Mouse (Mus musculus) lung, embryonic 15.5 days (tissue): ENCODE results near the gene Ccdc40. TPM values are rescaled to one million over a fixed set of nuclear protein-coding genes. Genes with fewer than 3 reads are reported as not detected.

Experiments
- ATAC-seq: fragments of 200-750 bp; cut with Nextera tagmentation; 2 replicates; pipeline ENCODE4 v1.8.0; 2017; ENCODE audit warnings: moderate number of reproducible peaks, borderline replicate concordance; ENCODE audit not compliant: low FRiP score, low TSS enrichment; ENCODE audit errors: extremely low read depth
- H3K27ac ChIP-seq: fragments of 300-500 bp; sonication (generic); 2 replicates; pipeline ENCODE4 v1.5.1; 2015; ENCODE audit warnings: moderate library complexity, mild to moderate bottlenecking, inconsistent platforms
- H3K27me3 ChIP-seq: fragments of 300-500 bp; sonication (generic); 2 replicates; pipeline ENCODE4 v1.6.1; 2015; ENCODE audit warnings: inconsistent platforms
- H3K36me3 ChIP-seq: fragments of 300-500 bp; sonication (generic); 2 replicates; pipeline ENCODE4 v1.6.1; 2015; ENCODE audit warnings: inconsistent platforms
- H3K4me1 ChIP-seq: fragments of 300-500 bp; sonication (generic); 2 replicates; pipeline ENCODE4 v1.6.1; 2015; ENCODE audit warnings: inconsistent platforms
- H3K4me2 ChIP-seq: fragments of 300-500 bp; sonication (generic); 2 replicates; pipeline ENCODE4 v1.6.1; 2015; ENCODE audit warnings: inconsistent platforms, mild to moderate bottlenecking, moderate library complexity
- H3K4me3 ChIP-seq: fragments of 300-500 bp; sonication (generic); 2 replicates; pipeline ENCODE4 v1.5.1; 2015; ENCODE audit warnings: mild to moderate bottlenecking, inconsistent platforms
- H3K9ac ChIP-seq: fragments of 300-500 bp; sonication (generic); 2 replicates; pipeline ENCODE4 v1.6.1; 2015; ENCODE audit warnings: inconsistent platforms
- H3K9me3 ChIP-seq: fragments of 300-500 bp; sonication (generic); 2 replicates; pipeline ENCODE4 v1.6.1; 2016; ENCODE audit warnings: inconsistent platforms
- WGBS: fragments of 180-500 bp; shearing (Covaris S2); methylation state at CpG from one replicate; pipeline ENCODE4 v1.1.7; 2015; 5-methylcytosine and 5-hydroxymethylcytosine counted together
- polyA plus RNA-seq: library from polyadenylated mRNA; unstranded; fragments of >200 nt; fragmentation: Nextera tagmentation; extraction: Ambion mirVana; gene quantifications from 2 replicates; pipeline ENCODE4 v1.2.1, GENCODE M21; 2015

The Ccdc40 gene
- polyA plus RNA-seq, 1 experiment from 2014 or later, result 5.7 TPM

GRCm38 (mm10) chr11:119300246-119300935 is 72.0 kb downstream of the Ccdc40 start:
- Histone ChIP-seq H3K27ac (peak overlapping the region; percentile 85), H3K4me1 (peaks cover 17% of the 10 kb centered on the region), H3K27me3 (no peaks in the 10 kb centered on the region), H3K9me3 (no peaks in the 10 kb centered on the region), H3K36me3 (peaks cover 28% of the 10 kb centered on the region), H3K4me2 (peak overlapping the region; percentile 89), H3K4me3 (peak overlapping the region; percentile 90), H3K9ac (peak overlapping the region; percentile 96)
- WGBS, result 2% methylated on average over 31 of the region's 31 CpGs
- no peak for ATAC-seq

DNA sequence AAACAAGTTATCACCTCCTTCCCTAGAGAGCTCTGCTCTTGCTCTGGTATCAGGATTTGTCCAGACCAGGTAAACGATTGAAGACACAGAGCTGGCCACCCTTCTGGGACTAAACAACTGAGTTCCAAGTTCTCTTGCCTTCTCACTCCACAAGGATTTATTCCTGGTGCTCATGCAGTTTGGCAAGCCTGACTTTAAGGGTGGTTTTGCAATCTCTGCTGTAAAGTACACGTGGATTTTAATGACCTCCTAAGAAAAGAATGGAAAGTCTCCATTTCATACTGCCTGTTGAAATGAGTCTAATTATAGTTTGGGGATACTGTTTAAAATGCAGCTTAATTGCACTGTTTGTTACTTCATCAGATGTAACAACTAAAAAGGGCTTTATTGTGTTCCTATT is 72.6 kb downstream of the Ccdc40 start:
- H3K4me2 ChIP-seq, result peak overlapping the region; percentile 89; the same call in 1 of the 2 replicates
- 19% methylated on average over 2 of the region's 2 CpGs for WGBS
- peak overlapping the region; percentile 96 for H3K9ac ChIP-seq

GRCm38 (mm10) chr11:119304904-119305712 is 76.7 kb downstream of the Ccdc40 start:
- 47% methylated on average over 16 of the region's 16 CpGs for WGBS
- Histone ChIP-seq H3K27ac (no peak overlapping the region), H3K9ac (no peak overlapping the region), H3K4me1 (peaks cover 4% of the 10 kb centered on the region), H3K36me3 (no peaks in the 10 kb centered on the region), H3K9me3 (no peaks in the 10 kb centered on the region), H3K4me3 (no peak overlapping the region), H3K4me2 (no peak overlapping the region), H3K27me3 (0 out of 2 replicates have a peak, but pooled peaks cover 5% of the 10 kb centered on the region)
- no peak for ATAC-seq

More for the DNA sequence above, 72.6 kb downstream of the Ccdc40 start:
- ATAC-seq, result no peak
- Histone ChIP-seq H3K4me1 (peaks cover 17% of the 10 kb centered on the region), H3K9me3 (no peaks in the 10 kb centered on the region), H3K27me3 (no peaks in the 10 kb centered on the region), H3K4me3 (peak overlapping the region; percentile 90; the same call in 1 of the 2 replicates), H3K27ac (no peak overlapping the region), H3K36me3 (peaks cover 22% of the 10 kb centered on the region)

GRCm38 (mm10) chr11:119306762-119307657 is 78.6 kb downstream of the Ccdc40 start:
- WGBS, result 42% methylated on average over 13 of the region's 13 CpGs
- H3K9ac ChIP-seq, result no peak overlapping the region
- H3K27ac ChIP-seq, result no peak overlapping the region
- no peak overlapping the region for H3K4me3 ChIP-seq
- no peaks in the 10 kb centered on the region for H3K9me3 ChIP-seq
- no peaks in the 10 kb centered on the region for H3K36me3 ChIP-seq
- H3K4me1 ChIP-seq, result no peaks in the 10 kb centered on the region
- H3K4me2 ChIP-seq, result no peak overlapping the region
- H3K27me3 ChIP-seq, result peaks cover 10% of the 10 kb centered on the region; the same call in 1 of the 2 replicates
- ATAC-seq, result no peak

DNA sequence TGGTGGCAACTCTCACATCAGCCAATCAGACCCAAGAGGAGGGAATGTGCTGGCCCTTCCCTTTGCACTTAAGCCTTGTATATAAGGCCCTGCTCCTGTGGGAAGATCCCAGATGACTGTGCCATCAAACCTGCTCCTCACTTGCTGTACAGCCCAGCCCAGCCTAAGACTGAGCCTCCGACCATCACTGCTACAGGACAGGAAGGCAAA is 79.2 kb downstream of the Ccdc40 start, which contains the start of gene Card14:
TSS of gene Card14 (plus strand) at position 111 of the 210 bp plus-strand sequence.
- WGBS, result 43% methylated on average over 1 of the region's 1 CpGs
- Histone ChIP-seq H3K9ac (no peak within 1 kb of the TSS), H3K9me3 (no peaks in the 10 kb centered on the region)

GRCm38 (mm10) chr11:119307916-119308315 is 79.5 kb downstream of the Ccdc40 start:
- no peak overlapping the region for H3K9ac ChIP-seq
- H3K4me3 ChIP-seq, result no peak overlapping the region
- H3K36me3 ChIP-seq, result no peaks in the 10 kb centered on the region
- no peak for ATAC-seq
- 10% methylated on average over 11 of the region's 11 CpGs for WGBS
- no peak overlapping the region for H3K4me2 ChIP-seq
- no peaks in the 10 kb centered on the region for H3K4me1 ChIP-seq
- peaks cover 10% of the 10 kb centered on the region; the same call in 1 of the 2 replicates for H3K27me3 ChIP-seq
- H3K27ac ChIP-seq, result no peak overlapping the region
- H3K9me3 ChIP-seq, result no peaks in the 10 kb centered on the region

More for the DNA sequence above, 79.2 kb downstream of the Ccdc40 start, which contains the start of gene Card14:
- Histone ChIP-seq H3K27me3 (peaks cover 10% of the 10 kb centered on the region; the same call in 1 of the 2 replicates), H3K4me2 (no peak within 1 kb of the TSS), H3K4me3 (no peak within 1 kb of the TSS), H3K4me1 (no peaks in the 10 kb centered on the region), H3K27ac (no peak within 1 kb of the TSS), H3K36me3 (no peaks in the 10 kb centered on the region)
- no peak for ATAC-seq

DNA sequence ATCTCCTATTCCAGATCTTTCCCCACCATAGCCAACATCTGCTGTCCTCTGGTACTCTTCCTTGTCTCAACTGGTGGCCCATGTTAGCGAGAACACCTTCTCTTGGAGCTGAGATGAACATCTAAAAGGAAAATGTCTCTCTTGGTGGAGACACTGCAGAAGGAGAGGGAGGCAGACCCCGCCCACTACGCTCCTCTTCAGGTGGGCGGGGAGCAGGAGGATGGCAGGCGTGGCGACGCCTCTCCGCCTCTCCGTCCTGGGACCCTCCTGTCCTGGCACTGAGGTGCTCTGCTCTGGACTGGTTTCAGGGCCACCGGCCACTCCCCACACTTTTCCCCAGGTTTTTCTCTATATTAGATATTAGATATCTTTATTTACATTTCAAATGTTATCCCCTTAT is 82.2 kb downstream of the Ccdc40 start:
- no peak for ATAC-seq
- Histone ChIP-seq H3K27ac (no peak overlapping the region), H3K4me3 (no peak overlapping the region), H3K9ac (no peak overlapping the region), H3K4me2 (no peak overlapping the region), H3K4me1 (no peaks in the 10 kb centered on the region), H3K9me3 (no peaks in the 10 kb centered on the region), H3K36me3 (no peaks in the 10 kb centered on the region), H3K27me3 (peaks cover 10% of the 10 kb centered on the region; the same call in 1 of the 2 replicates)
- 13% methylated on average over 10 of the region's 10 CpGs for WGBS

GRCm38 (mm10) chr11:119314252-119314936 is 86.0 kb downstream of the Ccdc40 start:
- no peaks in the 10 kb centered on the region for H3K4me1 ChIP-seq
- WGBS, result 69% methylated on average over 17 of the region's 17 CpGs
- ATAC-seq, result no peak
- no peaks in the 10 kb centered on the region for H3K9me3 ChIP-seq
- no peak overlapping the region for H3K4me2 ChIP-seq
- H3K27me3 ChIP-seq, result peaks cover 10% of the 10 kb centered on the region; the same call in 1 of the 2 replicates
- no peaks in the 10 kb centered on the region for H3K36me3 ChIP-seq
- H3K4me3 ChIP-seq, result no peak overlapping the region
- H3K9ac ChIP-seq, result no peak overlapping the region
- H3K27ac ChIP-seq, result no peak overlapping the region

Other genes with a start within 250 kb of the Ccdc40 start
- gene Enpp7, start 240.4 kb upstream of the Ccdc40 start, polyA plus RNA-seq, result not detected in 2 replicates
- gene Cbx2, start 205.6 kb upstream of the Ccdc40 start, polyA plus RNA-seq, result 36.7 and 38.3 TPM in 2 replicates
- gene Cbx8, start 187.6 kb upstream of the Ccdc40 start, polyA plus RNA-seq, result 9.4 and 11.3 TPM in 2 replicates
- gene Cbx4, start 142.4 kb upstream of the Ccdc40 start, polyA plus RNA-seq, result 13.3 and 14.1 TPM in 2 replicates
- gene Tbc1d16, start 73 bp upstream of the Ccdc40 start, polyA plus RNA-seq, result 19.9 and 20.9 TPM in 2 replicates
- gene Gaa, start 39.3 kb downstream of the Ccdc40 start, polyA plus RNA-seq, result 61.5 and 66.1 TPM in 2 replicates
- 369 and 387 TPM in 2 replicates for gene Eif4a3, start 71.5 kb downstream of the Ccdc40 start, polyA plus RNA-seq
- 0.05 and 0.09 TPM in 2 replicates for gene Card14, start 79.2 kb downstream of the Ccdc40 start, polyA plus RNA-seq
- 7.6 and 8.7 TPM in 2 replicates for gene Sgsh, start 127.0 kb downstream of the Ccdc40 start, polyA plus RNA-seq
- gene Slc26a11, start 127.0 kb downstream of the Ccdc40 start, polyA plus RNA-seq, result 9.5 and 12.3 TPM in 2 replicates
- 7.0 and 7.6 TPM in 2 replicates for gene Rnf213, start 164.5 kb downstream of the Ccdc40 start, polyA plus RNA-seq